Mouse (Mus musculus): Measurements from ENCODE around the gene D430042O09Rik. TPM values are rescaled to one million over a fixed set of nuclear protein-coding genes. Genes with fewer than 3 reads are reported as not detected.

Gene D430042O09Rik
- polyA plus RNA-seq, 1 experiment from 2014 or later, result 9.7 TPM

DNA sequence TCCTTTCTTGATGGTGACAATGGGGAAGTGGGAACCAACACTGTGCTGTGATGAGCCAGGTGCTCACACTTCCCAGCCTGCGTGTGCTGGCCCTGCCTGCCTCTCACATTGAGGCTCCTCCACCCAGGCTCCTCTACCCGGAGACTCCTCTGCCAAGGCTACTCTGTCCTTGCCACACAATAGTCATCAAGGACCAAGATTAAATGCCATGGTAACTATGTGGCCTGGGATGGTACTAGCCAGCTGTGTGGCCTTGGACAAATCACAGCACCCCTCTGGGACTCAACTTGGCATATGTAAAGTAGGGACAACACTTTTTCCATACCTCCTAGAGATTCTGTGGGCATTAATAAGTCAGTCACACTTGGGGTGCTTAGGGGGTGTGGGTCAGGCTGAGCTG lies 192.2 kb downstream of the D430042O09Rik start:
- DNase-seq (ENCODE audit: low spot score), result no peak
- 62% methylated on average over 2 of the region's 2 CpGs for WGBS
- peaks cover 18% of the 10 kb centered on the region for H3K27me3 ChIP-seq (ENCODE audit: low read depth, poor library complexity, severe bottlenecking)

DNA sequence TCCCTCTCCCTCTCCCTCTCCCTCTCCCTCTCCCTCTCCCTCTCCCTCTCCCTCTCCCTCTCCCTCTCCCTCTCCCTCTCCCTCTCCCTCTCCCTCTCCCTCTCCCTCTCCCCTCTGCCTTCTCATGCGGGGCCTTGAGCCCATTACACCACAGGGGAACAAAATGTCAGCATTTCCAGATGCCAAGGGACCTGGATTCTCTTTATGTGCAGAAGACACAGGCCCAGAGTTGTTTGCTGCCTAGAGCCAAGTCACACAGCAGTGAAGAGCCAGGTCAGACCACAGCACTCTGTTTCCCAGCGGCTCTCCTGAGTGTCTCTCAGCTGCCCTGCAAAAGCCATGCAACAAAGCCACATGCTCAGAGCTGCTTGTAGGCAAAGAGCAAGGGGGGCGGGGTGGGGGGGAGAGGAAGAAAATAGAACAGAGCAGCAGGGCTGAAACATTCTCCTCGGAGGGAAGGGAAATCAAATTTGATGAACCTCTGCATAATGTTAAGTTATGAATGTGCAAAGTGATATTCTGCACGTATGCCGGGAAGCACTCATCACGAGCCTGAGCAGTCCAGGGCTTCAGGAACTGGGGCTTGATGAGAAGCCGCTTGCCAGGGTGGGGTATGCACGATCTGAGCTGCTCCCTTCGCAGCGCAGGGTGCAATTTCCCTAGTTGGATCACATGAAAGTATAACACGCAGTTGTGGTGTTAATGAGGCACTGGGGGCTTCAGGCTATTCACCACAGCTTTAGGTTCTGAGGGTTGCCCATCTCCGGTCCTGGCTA lies 192.9 kb downstream of the D430042O09Rik start:
- Histone ChIP-seq H3K4me3 (no peak overlapping the region), H3K27me3 (ENCODE audit: low read depth, poor library complexity, severe bottlenecking) (peaks cover 18% of the 10 kb centered on the region), H3K36me3 (no peaks in the 10 kb centered on the region), H3K9me3 (replicated peaks) (no peaks in the 10 kb centered on the region), H3K4me1 (peaks cover 21% of the 10 kb centered on the region), H3K27ac (no peak overlapping the region)
- no peak for DNase-seq (ENCODE audit: low spot score)
- WGBS, result 61% methylated on average over 13 of the region's 13 CpGs

More for the DNA sequence above, 192.2 kb downstream of the D430042O09Rik start:
- Histone ChIP-seq H3K4me3 (no peak overlapping the region), H3K27ac (no peak overlapping the region), H3K4me1 (peaks cover 21% of the 10 kb centered on the region), H3K9me3 (replicated peaks) (no peaks in the 10 kb centered on the region), H3K36me3 (no peaks in the 10 kb centered on the region)

DNA sequence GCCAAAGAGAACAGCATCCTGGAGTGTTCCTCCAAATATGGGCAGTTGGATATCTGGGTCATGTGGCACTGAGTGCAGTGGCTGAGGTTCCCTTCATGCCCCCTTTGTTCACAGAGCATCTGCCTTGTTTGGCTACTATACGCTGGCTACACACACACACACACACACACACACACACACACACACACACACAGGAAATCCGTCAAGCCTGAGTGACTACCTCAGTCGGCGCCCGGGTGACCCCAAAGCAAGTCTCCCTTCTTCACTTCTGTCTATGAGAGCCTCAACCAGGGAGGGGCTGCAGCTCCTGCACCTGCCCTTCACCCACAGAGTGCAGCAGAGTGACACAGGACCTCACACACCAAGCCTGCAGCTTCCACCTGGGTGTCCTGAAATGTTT lies 213.1 kb downstream of the D430042O09Rik start:
- Histone ChIP-seq H3K27ac (no peak overlapping the region), H3K9me3 (replicated peaks) (no peaks in the 10 kb centered on the region), H3K4me3 (no peak overlapping the region), H3K27me3 (ENCODE audit: low read depth, poor library complexity, severe bottlenecking) (no peaks in the 10 kb centered on the region), H3K4me1 (peaks cover 7% of the 10 kb centered on the region; the same call in 1 of the 2 replicates), H3K36me3 (no peaks in the 10 kb centered on the region)
- 78% methylated on average over 5 of the region's 5 CpGs for WGBS
- no peak for DNase-seq (ENCODE audit: low spot score)

DNA sequence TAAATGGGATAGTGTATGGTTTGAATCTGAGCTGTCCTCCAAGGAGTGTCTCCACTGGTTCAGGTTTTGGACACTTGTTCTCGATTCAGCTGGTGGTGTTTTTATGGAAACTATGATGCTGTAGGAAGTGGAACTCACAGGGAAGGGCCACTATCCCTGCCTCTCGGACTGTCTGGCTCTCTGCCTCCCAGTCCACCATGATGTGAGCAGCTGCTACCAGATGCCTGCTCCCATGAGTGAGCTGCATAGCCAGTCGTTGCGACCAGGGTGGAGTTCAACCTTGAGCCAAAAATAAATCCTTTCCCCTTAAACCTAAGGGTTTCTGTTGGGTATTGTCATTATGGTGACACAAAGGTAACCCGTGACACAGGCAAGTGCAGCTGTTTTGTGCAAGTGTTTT lies 216.4 kb downstream of the D430042O09Rik start:
- H3K27me3 ChIP-seq (ENCODE audit: low read depth, poor library complexity, severe bottlenecking), result no peaks in the 10 kb centered on the region
- H3K4me1 ChIP-seq, result peaks cover 7% of the 10 kb centered on the region; the same call in 1 of the 2 replicates
- no peaks in the 10 kb centered on the region for H3K36me3 ChIP-seq
- no peak for DNase-seq (ENCODE audit: low spot score)
- WGBS, result 87% methylated on average over 5 of the region's 5 CpGs
- H3K4me3 ChIP-seq, result no peak overlapping the region
- no peak overlapping the region for H3K27ac ChIP-seq
- no peaks in the 10 kb centered on the region for H3K9me3 ChIP-seq (replicated peaks)

Other genes with a start within 250 kb of the D430042O09Rik start
- gene Nsmce1, start 216.3 kb upstream of the D430042O09Rik start, polyA plus RNA-seq (2016; fragmentation: Nextera tagmentation; extraction: Ambion mirVana), result 123 and 129 TPM in 2 replicates
- 3.1 and 4.2 TPM in 2 replicates for gene Il4ra, start 155.8 kb upstream of the D430042O09Rik start, polyA plus RNA-seq (2016; fragmentation: Nextera tagmentation; extraction: Ambion mirVana)
- gene Il21r, start 104.5 kb upstream of the D430042O09Rik start, polyA plus RNA-seq (2016; fragmentation: Nextera tagmentation; extraction: Ambion mirVana), result 0.19 and 0.21 TPM in 2 replicates
- gene Gtf3c1, start 108 bp upstream of the D430042O09Rik start, polyA plus RNA-seq (2016; fragmentation: Nextera tagmentation; extraction: Ambion mirVana), result 44.4 and 50.6 TPM in 2 replicates